Mouse (Mus musculus): ENCODE measurements around the gene Nos3. TPM values are rescaled to one million over a fixed set of nuclear protein-coding genes. Genes with fewer than 3 reads are reported as not detected.

Gene Nos3
- polyA plus RNA-seq (2012; fragmentation: generic; extraction: Trizol), result under 1 TPM; 0.12 to 0.16 TPM

GRCm38 (mm10) chr5:24364508-24364907 lies at the start of gene Nos3:
Gene Nos3 (plus strand): TSS chr5:24364810.

DNA sequence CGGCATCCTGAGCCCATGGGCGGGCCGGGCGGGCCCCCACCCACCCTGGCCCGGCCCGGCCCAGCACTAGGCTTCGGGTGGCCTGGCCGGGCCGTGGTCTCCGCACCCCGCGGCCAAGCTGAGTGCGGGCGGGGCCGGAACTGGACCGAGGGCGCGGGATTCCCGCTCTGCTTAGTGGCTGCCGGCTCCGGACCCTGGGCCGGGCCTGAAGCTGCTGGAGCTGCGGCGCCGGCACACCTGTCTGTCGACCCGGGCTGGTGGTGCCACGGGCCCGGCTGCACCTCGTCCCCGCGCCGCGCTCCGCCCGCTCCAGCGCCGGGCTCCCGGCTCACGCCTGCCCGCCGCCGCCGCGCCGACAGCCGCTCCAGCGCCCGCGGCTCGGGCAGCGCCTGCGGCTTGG lies 13.3 kb upstream of the Nos3 start, which contains the start of gene Kcnh2:
Gene Kcnh2 (minus strand): TSS at position 327 of the 400 bp plus-strand sequence.

DNA sequence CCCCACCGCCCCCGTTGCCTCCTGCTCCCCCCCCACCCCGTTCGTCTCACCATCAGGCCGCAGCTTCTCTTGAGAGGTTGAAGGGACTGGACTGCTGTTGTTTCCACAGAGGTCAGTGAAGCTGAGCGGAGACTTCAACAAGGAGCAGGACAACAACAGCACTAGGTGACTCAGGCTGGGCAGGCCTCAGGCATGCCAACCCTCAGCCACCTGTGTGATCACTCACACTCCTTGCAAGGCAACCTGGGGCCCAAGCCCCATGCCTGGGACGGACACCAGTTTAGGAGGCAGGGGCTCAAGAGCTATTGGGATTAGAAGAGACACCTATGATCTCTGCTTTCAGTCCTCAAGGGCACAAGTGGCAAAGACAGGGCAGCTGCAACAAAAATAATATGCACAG lies 27.3 kb downstream of the Nos3 start, which contains the start of gene Atg9b:
Gene Atg9b (minus strand): TSS at position 280 of the 400 bp plus-strand sequence.

DNA sequence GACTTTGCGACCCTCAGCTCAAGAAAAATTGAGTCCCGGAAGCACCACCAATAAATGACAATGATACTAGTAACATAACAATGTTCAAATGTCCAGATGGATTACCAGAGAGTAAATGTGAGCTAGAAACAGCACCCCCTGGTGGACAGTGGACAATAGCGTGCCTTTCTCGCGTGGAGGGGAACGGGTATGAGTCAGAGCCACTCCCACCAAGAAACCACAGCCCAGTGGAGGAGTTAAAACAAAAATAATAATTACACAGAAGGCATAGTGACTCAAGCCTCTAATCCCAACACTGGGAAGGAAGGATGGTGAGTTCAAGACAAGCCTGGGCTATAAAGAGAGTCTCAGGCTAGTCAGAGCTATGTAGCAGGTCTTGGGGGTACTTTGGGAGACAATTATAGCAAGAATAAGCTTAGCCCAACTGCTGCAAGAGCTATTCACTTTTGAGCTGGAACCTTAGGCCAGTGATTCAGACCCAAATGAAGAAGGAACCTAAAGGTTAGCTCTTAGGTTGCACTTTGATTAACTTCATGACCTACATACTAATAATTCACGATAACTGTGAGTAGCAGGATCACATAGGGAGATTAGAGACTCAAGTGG lies 28.9 kb downstream of the Nos3 start, which contains the start of gene Abcb8:
Gene Abcb8 (plus strand): TSS at position 272 of the 606 bp plus-strand sequence.

DNA sequence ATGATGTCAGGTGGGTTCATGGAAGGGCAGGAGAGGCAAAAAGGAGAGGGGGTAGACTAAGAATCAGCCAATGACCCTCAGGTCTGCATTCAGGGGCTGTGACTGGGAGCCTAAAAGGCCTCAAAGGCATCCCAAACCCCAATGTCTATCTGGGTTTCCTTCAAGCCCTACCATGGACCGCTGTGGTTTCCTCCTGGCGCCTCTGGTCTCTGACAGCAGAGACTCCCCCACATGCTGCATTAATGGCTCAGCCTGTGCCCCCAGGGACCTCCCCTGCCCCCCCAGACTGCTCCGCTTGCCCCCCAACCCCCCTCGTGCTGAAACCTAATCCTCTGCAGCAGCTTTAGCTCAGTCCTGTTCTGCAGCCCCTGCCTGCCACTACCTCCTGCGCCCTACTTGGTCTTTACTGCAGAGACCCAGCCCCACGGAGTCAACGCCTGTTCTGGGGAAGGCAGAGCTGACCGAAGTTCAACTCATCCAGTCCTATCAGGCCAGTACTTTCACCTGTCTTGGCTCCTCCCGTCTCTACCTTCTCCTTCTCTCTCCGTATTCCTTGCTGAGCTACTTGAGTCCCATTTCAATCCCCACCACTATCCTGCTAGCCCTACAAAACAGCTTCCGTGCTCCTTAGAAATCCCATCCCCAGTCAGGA lies 48.6 kb downstream of the Nos3 start, which contains the start of gene Asic3:
Gene Asic3 (plus strand): TSS at position 351 of the 652 bp plus-strand sequence.

DNA sequence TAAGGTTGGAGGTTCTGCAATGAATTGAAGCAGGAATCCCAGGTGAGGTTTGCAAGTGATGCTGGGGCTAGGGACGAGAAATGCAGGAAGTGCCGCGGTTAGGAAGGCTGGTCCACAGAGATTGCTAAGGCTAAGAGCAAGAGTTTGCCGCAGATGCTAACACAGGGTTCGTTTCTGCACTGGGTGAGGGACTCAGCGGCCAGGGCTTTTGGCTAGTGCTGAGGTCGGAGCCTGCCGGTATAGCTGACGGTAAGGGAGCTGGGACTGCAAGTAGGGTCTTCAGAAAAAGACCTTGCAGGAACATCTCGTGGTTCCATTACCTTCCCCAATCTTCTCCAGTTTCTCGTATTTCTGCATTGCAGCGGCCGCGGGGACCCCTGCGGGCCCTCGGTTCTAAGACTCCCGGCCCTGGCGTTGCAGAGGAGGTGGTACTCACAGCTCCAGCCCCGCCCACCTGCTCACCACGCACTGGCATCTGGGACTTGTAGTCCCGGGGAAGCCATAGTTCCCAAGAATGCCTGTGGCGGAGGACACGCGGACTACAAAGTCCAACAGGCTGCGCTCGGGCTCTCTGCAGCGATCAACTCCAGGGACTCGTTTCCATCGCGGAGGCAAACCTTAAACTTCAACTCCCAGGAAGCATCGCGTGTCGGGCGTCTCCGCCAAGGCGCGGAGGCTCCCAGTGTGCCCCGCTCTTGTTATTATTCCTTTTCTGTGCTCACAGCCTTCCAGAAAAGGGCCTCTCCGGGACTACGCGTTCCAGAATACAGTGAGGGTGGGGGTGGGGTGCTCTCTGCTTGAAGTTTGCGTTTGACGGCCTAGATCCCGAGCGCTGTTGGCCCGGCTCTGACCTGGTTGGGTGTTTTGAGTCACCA lies 58.8 kb downstream of the Nos3 start, which contains the start of the genes Cdk5 and Slc4a2:
Gene Cdk5 (minus strand): TSS at position 402 of the 875 bp plus-strand sequence.
Gene Slc4a2 (plus strand): TSS at position 709 of the 875 bp plus-strand sequence.

Other genes starting within 250 kb of the Nos3 start
- gene Nupl2, start 199.8 kb upstream of the Nos3 start, polyA plus RNA-seq (2012; fragmentation: generic; extraction: Trizol), result 1 to 10 TPM; 2.9 to 6.0 TPM
- gene Kcnh2, start 13.2 kb upstream of the Nos3 start, polyA plus RNA-seq (2012; fragmentation: generic; extraction: Trizol), result 1 to 10 TPM in 1 of 2 experiments, under 1 TPM in 1; 0.64 to 1.5 TPM
- under 1 TPM; 0.05 to 0.07 TPM for gene Atg9b, start 27.3 kb downstream of the Nos3 start, polyA plus RNA-seq (2012; fragmentation: generic; extraction: Trizol)
- 10 to 100 TPM; 37.0 to 55.6 TPM for gene Abcb8, start 28.9 kb downstream of the Nos3 start, polyA plus RNA-seq (2012; fragmentation: generic; extraction: Trizol)
- gene Asic3, start 48.6 kb downstream of the Nos3 start, polyA plus RNA-seq (2012; fragmentation: generic; extraction: Trizol), result under 1 TPM; 0.05 to 0.72 TPM
- gene Cdk5, start 58.7 kb downstream of the Nos3 start, polyA plus RNA-seq (2012; fragmentation: generic; extraction: Trizol), result 10 to 100 TPM; 35.5 to 47.7 TPM
- 10 to 100 TPM; 42.0 to 81.7 TPM for gene Slc4a2, start 59.0 kb downstream of the Nos3 start, polyA plus RNA-seq (2012; fragmentation: generic; extraction: Trizol)
- 10 to 100 TPM; 71.2 to 86.2 TPM for gene Fastk, start 80.5 kb downstream of the Nos3 start, polyA plus RNA-seq (2012; fragmentation: generic; extraction: Trizol)
- 10 to 100 TPM; 15.6 to 24.7 TPM for gene Tmub1, start 83.0 kb downstream of the Nos3 start, polyA plus RNA-seq (2012; fragmentation: generic; extraction: Trizol)
- 10 to 100 TPM; 87.5 to 91.0 TPM for gene Agap3, start 87.4 kb downstream of the Nos3 start, polyA plus RNA-seq (2012; fragmentation: generic; extraction: Trizol)
- under 1 TPM; 0.01 to 0.08 TPM for gene Gbx1, start 162.4 kb downstream of the Nos3 start, polyA plus RNA-seq (2012; fragmentation: generic; extraction: Trizol)
- gene Asb10, start 176.2 kb downstream of the Nos3 start, polyA plus RNA-seq (2012; fragmentation: generic; extraction: Trizol), result under 1 TPM in 1 of 2 experiments, not detected in 1; 0.12 TPM
- gene 4931409K22Rik, start 192.0 kb downstream of the Nos3 start, polyA plus RNA-seq (2012; fragmentation: generic; extraction: Trizol), result under 1 TPM in 1 of 2 experiments, not detected in 1; 0.02 TPM
- gene Abcf2, start 212.7 kb downstream of the Nos3 start, polyA plus RNA-seq (2012; fragmentation: generic; extraction: Trizol), result 10 to 100 TPM; 45.7 to 72.5 TPM
- 10 to 100 TPM; 13.6 to 31.3 TPM for gene Chpf2, start 221.9 kb downstream of the Nos3 start, polyA plus RNA-seq (2012; fragmentation: generic; extraction: Trizol)